Mouse (Mus musculus): ENCODE results near the gene Cadps2. TPM values are rescaled to one million over a fixed set of nuclear protein-coding genes. Genes with fewer than 3 reads are reported as not detected.

Gene Cadps2
- polyA plus RNA-seq, 1 experiment: not detected

GRCm38 (mm10) chr6:23810087-23810486 lies 29.1 kb downstream of the Cadps2 start:
- Histone ChIP-seq H3K27ac (ENCODE audit: insufficient read depth, low read depth, low read length) (no peak overlapping the region), H3K4me3 (ENCODE audit: insufficient read depth, low read depth, low read length) (no peak overlapping the region), H3K4me1 (ENCODE audit: control insufficient read depth, insufficient read depth, low read length) (no peaks in the 10 kb centered on the region)
- 60% methylated on average over 1 of the region's 1 CpGs for WGBS
- TF ChIP-seq POLR2A (IDR thresholded peaks at IDR 0.05; ENCODE audit: insufficient read depth, low read depth, low read length) (no peak), CTCF (IDR thresholded peaks at IDR 0.05; ENCODE audit: insufficient read depth, low read depth, low read length) (no peak)

- H3K4me3 ChIP-seq (ENCODE audit: insufficient read depth, low read depth, low read length): no peak overlapping the region
- no peaks in the 10 kb centered on the region for H3K4me1 ChIP-seq (ENCODE audit: control insufficient read depth, insufficient read depth, low read length)
- no peak overlapping the region for H3K27ac ChIP-seq (ENCODE audit: insufficient read depth, low read depth, low read length)
- no peak for TF ChIP-seq CTCF (IDR thresholded peaks at IDR 0.05; ENCODE audit: insufficient read depth, low read depth, low read length)
- no peak for TF ChIP-seq POLR2A (IDR thresholded peaks at IDR 0.05; ENCODE audit: insufficient read depth, low read depth, low read length)
- 73% methylated on average over 6 of the region's 6 CpGs for WGBS
Observed at GRCm38 (mm10) chr6:23809344-23809743, 29.9 kb downstream of the Cadps2 start.

GRCm38 (mm10) chr6:23805333-23805732 lies 33.9 kb downstream of the Cadps2 start:
- Histone ChIP-seq H3K4me3 (ENCODE audit: insufficient read depth, low read depth, low read length) (no peak overlapping the region), H3K4me1 (ENCODE audit: control insufficient read depth, insufficient read depth, low read length) (no peaks in the 10 kb centered on the region), H3K27ac (ENCODE audit: insufficient read depth, low read depth, low read length) (no peak overlapping the region)
- TF ChIP-seq POLR2A (IDR thresholded peaks at IDR 0.05; ENCODE audit: insufficient read depth, low read depth, low read length) (no peak), CTCF (IDR thresholded peaks at IDR 0.05; ENCODE audit: insufficient read depth, low read depth, low read length) (no peak)
- WGBS: 90% methylated on average over 7 of the region's 7 CpGs

GRCm38 (mm10) chr6:23791822-23792221 lies 47.4 kb downstream of the Cadps2 start:
- TF ChIP-seq CTCF (IDR thresholded peaks at IDR 0.05; ENCODE audit: insufficient read depth, low read depth, low read length) (no peak), POLR2A (IDR thresholded peaks at IDR 0.05; ENCODE audit: insufficient read depth, low read depth, low read length) (no peak)
- no peaks in the 10 kb centered on the region for H3K4me1 ChIP-seq (ENCODE audit: control insufficient read depth, insufficient read depth, low read length)
- WGBS: 64% methylated on average over 3 of the region's 3 CpGs
- no peak overlapping the region for H3K27ac ChIP-seq (ENCODE audit: insufficient read depth, low read depth, low read length)
- H3K4me3 ChIP-seq (ENCODE audit: insufficient read depth, low read depth, low read length): no peak overlapping the region

GRCm38 (mm10) chr6:23777641-23778040 lies 61.6 kb downstream of the Cadps2 start:
- no peak for TF ChIP-seq CTCF (IDR thresholded peaks at IDR 0.05; ENCODE audit: insufficient read depth, low read depth, low read length)
- no peak for TF ChIP-seq POLR2A (IDR thresholded peaks at IDR 0.05; ENCODE audit: insufficient read depth, low read depth, low read length)
- 50% methylated on average over 1 of the region's 1 CpGs for WGBS
- Histone ChIP-seq H3K27ac (ENCODE audit: insufficient read depth, low read depth, low read length) (no peak overlapping the region), H3K4me3 (ENCODE audit: insufficient read depth, low read depth, low read length) (no peak overlapping the region), H3K4me1 (ENCODE audit: control insufficient read depth, insufficient read depth, low read length) (no peaks in the 10 kb centered on the region)

GRCm38 (mm10) chr6:23762204-23762603 lies 77.0 kb downstream of the Cadps2 start:
- no peak overlapping the region for H3K4me3 ChIP-seq (ENCODE audit: insufficient read depth, low read depth, low read length)
- 48% methylated on average over 3 of the region's 3 CpGs for WGBS
- TF ChIP-seq CTCF (IDR thresholded peaks at IDR 0.05; ENCODE audit: insufficient read depth, low read depth, low read length) (no peak), POLR2A (IDR thresholded peaks at IDR 0.05; ENCODE audit: insufficient read depth, low read depth, low read length) (no peak)
- H3K4me1 ChIP-seq (ENCODE audit: control insufficient read depth, insufficient read depth, low read length): no peaks in the 10 kb centered on the region
- no peak overlapping the region for H3K27ac ChIP-seq (ENCODE audit: insufficient read depth, low read depth, low read length)

GRCm38 (mm10) chr6:23758249-23758648 lies 81.0 kb downstream of the Cadps2 start:
- Histone ChIP-seq H3K27ac (ENCODE audit: insufficient read depth, low read depth, low read length) (no peak overlapping the region), H3K4me1 (ENCODE audit: control insufficient read depth, insufficient read depth, low read length) (no peaks in the 10 kb centered on the region), H3K4me3 (ENCODE audit: insufficient read depth, low read depth, low read length) (no peak overlapping the region)
- WGBS: 77% methylated on average over 2 of the region's 2 CpGs
- TF ChIP-seq CTCF (IDR thresholded peaks at IDR 0.05; ENCODE audit: insufficient read depth, low read depth, low read length): no peak
- no peak for TF ChIP-seq POLR2A (IDR thresholded peaks at IDR 0.05; ENCODE audit: insufficient read depth, low read depth, low read length)

GRCm38 (mm10) chr6:23748823-23749222 lies 90.4 kb downstream of the Cadps2 start:
- no peak for TF ChIP-seq POLR2A (IDR thresholded peaks at IDR 0.05; ENCODE audit: insufficient read depth, low read depth, low read length)
- no peak for TF ChIP-seq CTCF (IDR thresholded peaks at IDR 0.05; ENCODE audit: insufficient read depth, low read depth, low read length)
- WGBS: 52% methylated on average over 5 of the region's 5 CpGs

GRCm38 (mm10) chr6:23740010-23740409 lies 99.2 kb downstream of the Cadps2 start:
- no peak for TF ChIP-seq CTCF (IDR thresholded peaks at IDR 0.05; ENCODE audit: insufficient read depth, low read depth, low read length)
- no peak for TF ChIP-seq POLR2A (IDR thresholded peaks at IDR 0.05; ENCODE audit: insufficient read depth, low read depth, low read length)
- WGBS: 77% methylated on average over 5 of the region's 5 CpGs
- no peaks in the 10 kb centered on the region for H3K4me1 ChIP-seq (ENCODE audit: control insufficient read depth, insufficient read depth, low read length)
- H3K4me3 ChIP-seq (ENCODE audit: insufficient read depth, low read depth, low read length): no peak overlapping the region
- H3K27ac ChIP-seq (ENCODE audit: insufficient read depth, low read depth, low read length): no peak overlapping the region

More at GRCm38 (mm10) chr6:23748823-23749222, 90.4 kb downstream of the Cadps2 start:
- no peaks in the 10 kb centered on the region for H3K4me1 ChIP-seq (ENCODE audit: control insufficient read depth, insufficient read depth, low read length)
- no peak overlapping the region for H3K4me3 ChIP-seq (ENCODE audit: insufficient read depth, low read depth, low read length)
- no peak overlapping the region for H3K27ac ChIP-seq (ENCODE audit: insufficient read depth, low read depth, low read length)

- Histone ChIP-seq H3K4me1 (ENCODE audit: control insufficient read depth, insufficient read depth, low read length) (no peaks in the 10 kb centered on the region), H3K4me3 (ENCODE audit: insufficient read depth, low read depth, low read length) (no peak overlapping the region), H3K27ac (ENCODE audit: insufficient read depth, low read depth, low read length) (no peak overlapping the region)
- TF ChIP-seq CTCF (IDR thresholded peaks at IDR 0.05; ENCODE audit: insufficient read depth, low read depth, low read length): no peak
- WGBS: 58% methylated on average over 3 of the region's 3 CpGs
Observed at GRCm38 (mm10) chr6:23732750-23733149, 106.5 kb downstream of the Cadps2 start.

All from olfactory bulb, adult 2 months (tissue).